Mouse (Mus musculus): ENCODE results near the gene Ltb.

DNA sequence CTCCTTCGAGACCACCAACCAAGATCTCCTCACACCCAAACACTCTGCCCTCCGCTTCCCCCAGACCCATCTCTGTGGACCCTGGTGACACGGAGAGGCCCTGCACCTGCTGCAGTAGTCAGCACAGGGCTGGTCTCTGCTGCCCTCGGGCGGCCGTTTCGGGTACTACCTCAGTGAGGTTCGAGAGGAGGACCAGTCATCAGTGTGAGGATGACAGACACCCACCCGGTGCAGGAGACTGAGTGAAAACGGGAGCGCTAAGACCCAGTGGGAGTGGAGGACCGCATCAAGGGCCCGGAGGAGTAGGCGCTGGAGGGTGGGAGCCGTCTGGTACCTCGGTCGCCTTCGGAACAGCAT lies 42.1 kb downstream of the Ltb start:
- TF ChIP-seq POLR2A (IDR thresholded peaks at IDR 0.05; ENCODE audit: borderline replicate concordance, low read depth, low read length), result no peak
- peak; percentile 83 for TF ChIP-seq CTCF (IDR thresholded peaks at IDR 0.05; ENCODE audit: low read depth, low read length)
